ENCODE assay signal across 19 mouse cellular contexts in genomic region chr16:43934856-43935255, GRCm38 (mm10).
"Had no signal": no experiment of that assay in that cellular context is flagged by ENCODE, and none has a peak within 500 bp of the region (broad histone marks: within the 10 kb centered on the region; RNA-seq: fewer than 3 reads in every experiment).

No protein-coding gene starts in this region.

- H3K4me2 ChIP-seq: limb, embryonic 12.5 days; limb, embryonic 15.5 days; liver, embryonic 11.5 days; lung, embryonic 14.5 days; midbrain, embryonic 12.5 days; midbrain, embryonic 15.5 days; neural tube, embryonic 12.5 days; neural tube, embryonic 15.5 days had no signal

- H3K27me3 ChIP-seq: limb, embryonic 12.5 days; limb, embryonic 15.5 days; midbrain, embryonic 12.5 days; midbrain, embryonic 15.5 days; neural tube, embryonic 12.5 days; neural tube, embryonic 15.5 days had no signal

- H3K9me3 ChIP-seq: limb, embryonic 12.5 days; limb, embryonic 15.5 days; midbrain, embryonic 12.5 days; midbrain, embryonic 15.5 days; neural tube, embryonic 12.5 days; neural tube, embryonic 15.5 days had no signal

- H3K9ac ChIP-seq: limb, embryonic 12.5 days; limb, embryonic 15.5 days; liver, embryonic 14.5 days; liver, postnatal 0 days; lung, embryonic 14.5 days; midbrain, embryonic 12.5 days; midbrain, embryonic 15.5 days; neural tube, embryonic 12.5 days; neural tube, embryonic 15.5 days had no signal

- H3K27ac ChIP-seq: limb, embryonic 12.5 days; limb, embryonic 15.5 days; liver, embryonic 14.5 days; macrophage; midbrain, embryonic 12.5 days; midbrain, embryonic 15.5 days; neural tube, embryonic 12.5 days; neural tube, embryonic 15.5 days; stomach, postnatal 0 days had no signal

- ATAC-seq: liver, postnatal 0 days; lung, postnatal 0 days; midbrain, embryonic 15.5 days had no signal

- H3K36me3 ChIP-seq: limb, embryonic 12.5 days; limb, embryonic 15.5 days; midbrain, embryonic 15.5 days; neural tube, embryonic 12.5 days; neural tube, embryonic 15.5 days had no signal

- H3K4me3 ChIP-seq: limb, embryonic 12.5 days; limb, embryonic 15.5 days; midbrain, embryonic 12.5 days; midbrain, embryonic 15.5 days; neural tube, embryonic 12.5 days; neural tube, embryonic 15.5 days had no signal

- DNase-seq: kidney, adult 9 months; liver, postnatal 0 days; right cerebral cortex, adult 18-20 months; right cerebral cortex, postnatal 4 days; thymus, adult 2 months; thymus, postnatal 14 days; thymus, postnatal 4 days had no signal

- H3K4me1 ChIP-seq: limb, embryonic 12.5 days; limb, embryonic 15.5 days; midbrain, embryonic 12.5 days; midbrain, embryonic 15.5 days; neural tube, embryonic 12.5 days had no signal
